Mouse (Mus musculus): ENCODE results near the gene Ildr1. TPM values are rescaled to one million over a fixed set of nuclear protein-coding genes. Genes with fewer than 3 reads are reported as not detected.

Ildr1 gene
- polyA plus RNA-seq, 1 experiment, result 0.42 TPM

DNA sequence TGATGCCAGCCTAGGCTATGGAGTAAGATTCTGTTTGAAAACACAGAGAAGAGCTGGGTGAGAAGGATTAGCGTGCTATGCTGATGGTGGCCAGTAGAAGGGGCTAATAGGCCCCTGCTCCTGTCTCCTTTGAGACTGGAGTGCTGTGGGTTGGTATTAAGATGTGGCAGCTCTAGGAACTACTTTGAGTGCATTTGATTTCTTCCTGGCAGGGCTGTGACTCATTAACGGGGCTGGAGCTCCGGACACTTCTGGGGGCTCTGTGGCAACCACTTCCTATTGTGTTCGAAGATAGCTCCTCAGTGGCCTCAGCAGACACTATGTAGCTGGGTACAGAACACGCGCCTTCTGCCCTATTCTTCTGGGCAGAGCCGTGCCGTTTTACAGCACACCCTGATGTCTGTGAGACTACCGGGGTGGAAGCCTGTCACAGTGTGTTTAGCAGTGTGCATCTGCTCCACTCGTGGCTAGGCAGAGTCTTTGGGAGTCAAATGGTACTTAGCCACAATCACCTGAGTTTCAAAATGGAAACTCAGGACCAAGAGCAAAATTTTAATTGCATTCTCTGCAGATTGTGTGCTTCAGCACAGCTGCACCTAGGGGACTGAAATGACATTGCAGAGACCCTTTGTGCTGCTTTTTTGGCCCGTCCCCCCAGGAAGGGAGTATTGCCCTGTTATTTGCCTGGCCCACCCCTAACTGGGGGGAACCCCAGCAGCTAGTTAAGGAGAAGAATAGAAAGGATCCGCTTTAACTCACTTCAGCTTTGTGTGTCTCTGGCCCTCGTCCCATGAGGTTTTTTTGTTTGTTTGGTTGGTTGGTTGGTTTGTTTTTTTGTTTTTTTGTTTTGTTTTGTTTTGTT lies 26.6 kb downstream of the Ildr1 start:
- TF ChIP-seq POLR2A (IDR thresholded peaks at IDR 0.05; ENCODE audit: extremely low read depth, insufficient read depth, low read length) (no peak), CTCF (IDR thresholded peaks at IDR 0.05; ENCODE audit: extremely low read depth, insufficient read depth, low read length) (peak; percentile 29; the same call in 1 of the 2 replicates)
- Histone ChIP-seq H3K27ac (ENCODE audit: insufficient read depth, low read length) (no peak overlapping the region), H3K4me3 (ENCODE audit: insufficient read depth, low read length) (no peak overlapping the region), H3K4me1 (ENCODE audit: control insufficient read depth, insufficient read depth, low read length) (no peaks in the 10 kb centered on the region)

DNA sequence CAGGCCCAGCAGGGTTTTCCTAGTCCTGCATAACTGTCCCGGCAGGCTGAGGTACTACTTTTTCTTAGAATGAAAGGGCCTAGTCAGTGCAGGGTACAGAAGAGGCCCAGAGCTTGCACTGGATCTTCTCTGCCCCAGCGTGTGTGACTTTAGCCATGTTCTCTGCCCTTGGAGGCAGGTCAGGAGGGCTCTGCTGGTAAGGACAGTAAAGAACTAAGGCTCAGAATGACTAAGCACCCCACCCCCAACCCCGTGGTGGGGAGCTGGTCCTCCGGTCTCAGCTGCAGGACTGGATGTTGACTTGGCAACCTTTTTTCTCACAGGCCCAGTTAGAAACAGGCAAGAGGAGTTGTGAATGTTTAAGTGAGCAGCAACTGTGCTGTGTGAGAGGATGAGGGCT lies 29.0 kb downstream of the Ildr1 start:
- H3K27ac ChIP-seq (ENCODE audit: insufficient read depth, low read length), result no peak overlapping the region
- H3K4me3 ChIP-seq (ENCODE audit: insufficient read depth, low read length), result no peak overlapping the region
- no peaks in the 10 kb centered on the region for H3K4me1 ChIP-seq (ENCODE audit: control insufficient read depth, insufficient read depth, low read length)
- TF ChIP-seq POLR2A (IDR thresholded peaks at IDR 0.05; ENCODE audit: extremely low read depth, insufficient read depth, low read length), result no peak
- TF ChIP-seq CTCF (IDR thresholded peaks at IDR 0.05; ENCODE audit: extremely low read depth, insufficient read depth, low read length), result no peak

DNA sequence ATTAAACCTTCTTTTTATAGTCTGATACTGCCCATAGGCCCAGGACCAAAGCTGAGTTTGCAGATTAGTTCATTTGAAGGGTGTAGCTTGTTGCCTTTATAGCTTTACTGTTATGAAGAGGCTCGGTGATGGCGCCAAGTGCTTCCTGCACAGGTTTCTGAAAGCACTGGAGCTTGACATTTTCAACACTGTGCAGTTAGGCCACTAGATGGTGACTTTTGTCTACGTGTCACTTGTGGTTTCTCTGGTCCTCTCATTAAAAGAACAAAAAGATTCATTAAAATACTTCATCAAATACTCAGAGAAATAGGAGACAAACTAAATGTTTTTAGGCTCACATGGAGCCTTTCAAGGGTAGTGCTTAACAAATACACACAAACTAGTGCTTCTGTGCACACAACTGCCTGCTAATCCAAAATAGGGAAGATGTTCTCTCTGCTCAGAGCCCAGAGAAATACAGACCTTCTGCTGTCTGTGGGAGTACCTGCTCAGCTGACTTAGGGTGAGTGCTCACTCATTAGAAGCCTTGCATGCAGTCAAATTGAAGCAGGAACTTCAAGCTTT lies 30.2 kb downstream of the Ildr1 start:
- TF ChIP-seq CTCF (IDR thresholded peaks at IDR 0.05; ENCODE audit: extremely low read depth, insufficient read depth, low read length) (peak; percentile 42; the same call in 1 of the 2 replicates), POLR2A (IDR thresholded peaks at IDR 0.05; ENCODE audit: extremely low read depth, insufficient read depth, low read length) (no peak)
- Histone ChIP-seq H3K4me3 (ENCODE audit: insufficient read depth, low read length) (no peak overlapping the region), H3K27ac (ENCODE audit: insufficient read depth, low read length) (no peak overlapping the region), H3K4me1 (ENCODE audit: control insufficient read depth, insufficient read depth, low read length) (no peaks in the 10 kb centered on the region)

DNA sequence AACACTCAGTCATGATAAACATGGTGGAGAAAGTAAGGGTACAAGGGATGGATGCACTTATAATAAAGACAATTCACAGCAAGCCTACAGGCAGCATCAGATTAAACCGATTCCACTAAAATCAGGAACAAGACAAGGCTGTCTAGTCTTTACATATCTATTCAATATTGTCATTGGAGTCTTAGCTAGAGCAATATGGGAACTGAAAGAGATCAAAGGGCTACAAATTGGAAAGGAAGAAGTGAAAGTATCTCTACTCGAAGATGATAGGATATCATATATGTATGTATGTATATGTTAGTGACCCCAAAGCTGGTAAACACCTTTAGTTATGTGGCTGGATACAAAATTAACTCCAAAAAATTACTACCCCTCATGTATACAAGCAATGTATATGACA lies 35.2 kb downstream of the Ildr1 start:
- no peak overlapping the region for H3K4me3 ChIP-seq (ENCODE audit: insufficient read depth, low read length)
- H3K4me1 ChIP-seq (ENCODE audit: control insufficient read depth, insufficient read depth, low read length), result no peaks in the 10 kb centered on the region
- no peak overlapping the region for H3K27ac ChIP-seq (ENCODE audit: insufficient read depth, low read length)
- TF ChIP-seq CTCF (IDR thresholded peaks at IDR 0.05; ENCODE audit: extremely low read depth, insufficient read depth, low read length), result no peak
- TF ChIP-seq POLR2A (IDR thresholded peaks at IDR 0.05; ENCODE audit: extremely low read depth, insufficient read depth, low read length), result no peak

DNA sequence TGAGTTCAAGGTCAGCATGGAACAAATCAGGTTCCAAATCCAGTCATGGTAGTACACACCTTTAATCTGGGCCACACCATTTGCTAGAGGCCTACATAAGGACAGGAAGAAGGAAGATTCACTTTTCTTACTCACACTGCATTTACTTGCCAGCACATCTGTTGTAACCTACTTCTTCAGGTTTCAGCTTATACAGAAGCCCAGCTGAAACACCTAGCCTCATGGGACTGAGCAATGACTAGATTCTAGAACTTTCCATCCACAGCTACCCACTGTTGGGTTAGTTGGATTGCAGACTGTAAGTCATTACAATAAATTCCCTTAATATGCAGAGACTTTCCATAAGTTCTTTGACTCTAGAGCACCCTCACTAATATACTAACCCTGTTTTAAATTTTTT lies 38.8 kb downstream of the Ildr1 start:
- Histone ChIP-seq H3K27ac (ENCODE audit: insufficient read depth, low read length) (no peak overlapping the region), H3K4me3 (ENCODE audit: insufficient read depth, low read length) (no peak overlapping the region), H3K4me1 (ENCODE audit: control insufficient read depth, insufficient read depth, low read length) (no peaks in the 10 kb centered on the region)
- no peak for TF ChIP-seq POLR2A (IDR thresholded peaks at IDR 0.05; ENCODE audit: extremely low read depth, insufficient read depth, low read length)
- no peak for TF ChIP-seq CTCF (IDR thresholded peaks at IDR 0.05; ENCODE audit: extremely low read depth, insufficient read depth, low read length)

DNA sequence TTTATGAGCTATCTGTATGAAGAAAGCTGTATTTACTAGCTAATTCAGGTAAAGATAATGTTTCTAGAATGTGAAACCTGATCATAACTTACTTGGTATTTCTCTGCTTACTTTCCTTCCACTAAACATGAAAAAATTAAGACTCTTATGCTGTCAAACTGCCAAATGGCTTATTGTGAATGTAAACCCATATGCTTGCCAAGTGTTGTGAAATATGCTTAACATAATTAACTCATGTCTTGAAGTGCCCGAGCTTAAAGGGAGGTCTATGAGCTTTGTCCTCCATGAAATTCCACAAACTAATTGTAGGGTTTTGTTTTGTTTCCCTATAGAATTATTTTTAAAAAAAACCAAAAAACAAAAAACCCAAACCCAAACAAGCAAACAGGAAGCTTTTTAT lies 40.0 kb downstream of the Ildr1 start:
- TF ChIP-seq CTCF (IDR thresholded peaks at IDR 0.05; ENCODE audit: extremely low read depth, insufficient read depth, low read length) (no peak), POLR2A (IDR thresholded peaks at IDR 0.05; ENCODE audit: extremely low read depth, insufficient read depth, low read length) (no peak)
- no peak overlapping the region for H3K27ac ChIP-seq (ENCODE audit: insufficient read depth, low read length)
- no peaks in the 10 kb centered on the region for H3K4me1 ChIP-seq (ENCODE audit: control insufficient read depth, insufficient read depth, low read length)
- H3K4me3 ChIP-seq (ENCODE audit: insufficient read depth, low read length), result no peak overlapping the region

DNA sequence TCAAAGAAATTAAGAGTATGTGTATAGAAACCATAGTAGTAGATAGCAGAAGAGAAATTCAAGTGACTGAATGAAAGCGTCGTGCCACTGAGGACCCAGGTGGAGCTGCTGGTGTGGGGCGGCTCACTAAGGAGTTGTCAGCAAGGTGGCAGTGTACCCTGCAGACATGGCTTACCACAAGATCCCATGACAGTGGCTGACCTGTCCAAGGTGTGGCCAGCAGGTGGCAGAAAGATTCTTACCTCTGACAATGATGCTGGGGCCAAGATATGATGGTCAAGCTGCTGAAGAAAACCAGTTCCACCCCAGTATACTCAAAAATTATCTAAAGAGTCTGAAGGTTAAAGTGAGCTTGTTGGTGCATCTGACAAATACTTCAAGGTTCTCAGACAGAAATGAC lies 41.6 kb downstream of the Ildr1 start:
- no peak overlapping the region for H3K27ac ChIP-seq (ENCODE audit: insufficient read depth, low read length)
- no peaks in the 10 kb centered on the region for H3K4me1 ChIP-seq (ENCODE audit: control insufficient read depth, insufficient read depth, low read length)
- no peak overlapping the region for H3K4me3 ChIP-seq (ENCODE audit: insufficient read depth, low read length)
- TF ChIP-seq CTCF (IDR thresholded peaks at IDR 0.05; ENCODE audit: extremely low read depth, insufficient read depth, low read length), result no peak
- TF ChIP-seq POLR2A (IDR thresholded peaks at IDR 0.05; ENCODE audit: extremely low read depth, insufficient read depth, low read length), result no peak

DNA sequence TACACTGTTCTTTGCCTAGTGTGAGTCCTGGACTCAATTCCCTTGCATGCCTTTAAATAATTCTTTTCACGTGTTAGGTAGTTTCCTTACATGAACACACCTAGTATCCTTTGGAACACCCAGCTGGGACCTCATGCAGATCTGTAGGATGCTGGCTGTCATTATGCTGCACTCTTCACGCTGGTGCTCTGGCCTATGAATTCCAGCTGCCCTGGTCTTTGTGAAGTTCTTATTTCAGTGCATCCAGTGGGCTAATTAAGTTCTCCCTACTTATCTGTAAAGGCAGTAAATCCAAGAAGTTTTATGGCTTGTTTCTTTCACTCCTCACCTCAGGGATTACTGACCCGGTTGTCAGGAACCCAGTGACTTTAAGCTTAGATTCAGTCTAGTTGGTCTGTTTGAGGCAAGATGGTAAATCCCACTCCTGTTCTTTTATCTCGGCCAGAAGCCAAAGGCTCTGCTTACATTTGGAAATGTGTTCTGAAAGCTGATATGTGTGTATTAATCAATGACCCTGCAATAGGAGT lies 45.7 kb downstream of the Ildr1 start:
- H3K4me1 ChIP-seq (ENCODE audit: control insufficient read depth, insufficient read depth, low read length), result no peaks in the 10 kb centered on the region
- H3K4me3 ChIP-seq (ENCODE audit: insufficient read depth, low read length), result no peak overlapping the region
- TF ChIP-seq CTCF (IDR thresholded peaks at IDR 0.05; ENCODE audit: extremely low read depth, insufficient read depth, low read length), result no peak
- no peak for TF ChIP-seq POLR2A (IDR thresholded peaks at IDR 0.05; ENCODE audit: extremely low read depth, insufficient read depth, low read length)
- no peak overlapping the region for H3K27ac ChIP-seq (ENCODE audit: insufficient read depth, low read length)

DNA sequence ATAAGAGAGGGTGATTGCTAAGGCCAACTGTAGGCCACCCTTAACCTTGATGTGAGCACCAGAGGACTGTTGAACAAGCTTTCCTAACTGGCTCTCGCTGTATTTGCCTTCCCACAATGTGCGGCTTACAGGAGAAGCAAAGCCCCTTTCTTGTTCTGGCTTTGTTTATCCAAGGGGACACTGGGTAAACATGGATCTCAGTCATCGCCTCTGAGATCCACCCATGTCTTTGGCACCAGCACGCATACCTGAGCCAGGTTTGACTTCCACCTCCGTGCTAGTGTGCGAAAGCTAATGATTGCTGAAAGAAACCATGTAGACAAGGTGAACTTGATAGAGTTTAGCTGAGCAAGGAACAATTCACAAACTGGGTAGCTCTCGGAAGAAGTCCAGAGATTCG lies 49.8 kb downstream of the Ildr1 start:
- Histone ChIP-seq H3K4me1 (ENCODE audit: control insufficient read depth, insufficient read depth, low read length) (no peaks in the 10 kb centered on the region), H3K27ac (ENCODE audit: insufficient read depth, low read length) (no peak overlapping the region), H3K4me3 (ENCODE audit: insufficient read depth, low read length) (no peak overlapping the region)
- TF ChIP-seq CTCF (IDR thresholded peaks at IDR 0.05; ENCODE audit: extremely low read depth, insufficient read depth, low read length) (no peak), POLR2A (IDR thresholded peaks at IDR 0.05; ENCODE audit: extremely low read depth, insufficient read depth, low read length) (no peak)

DNA sequence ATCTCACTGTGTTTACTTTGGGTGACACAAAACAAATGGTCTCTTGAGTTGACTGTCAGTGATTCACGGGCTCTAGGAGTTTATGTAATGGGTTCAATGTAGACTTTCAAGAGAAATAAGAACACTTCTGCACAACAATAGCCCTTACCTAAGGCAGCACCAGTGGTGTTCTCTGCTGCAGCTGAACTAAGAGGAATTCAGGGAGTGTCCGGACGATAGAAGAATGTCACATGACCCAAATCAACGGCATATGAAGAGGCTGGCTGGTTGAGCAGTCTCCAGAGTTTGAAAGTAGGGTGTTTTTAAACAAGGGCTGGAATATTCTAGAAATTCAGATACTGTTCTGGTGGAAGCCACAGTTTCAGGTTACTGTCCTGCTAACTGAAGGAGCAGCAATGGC lies 53.3 kb downstream of the Ildr1 start:
- no peaks in the 10 kb centered on the region for H3K4me1 ChIP-seq (ENCODE audit: control insufficient read depth, insufficient read depth, low read length)
- no peak overlapping the region for H3K27ac ChIP-seq (ENCODE audit: insufficient read depth, low read length)
- no peak for TF ChIP-seq CTCF (IDR thresholded peaks at IDR 0.05; ENCODE audit: extremely low read depth, insufficient read depth, low read length)
- no peak for TF ChIP-seq POLR2A (IDR thresholded peaks at IDR 0.05; ENCODE audit: extremely low read depth, insufficient read depth, low read length)
- H3K4me3 ChIP-seq (ENCODE audit: insufficient read depth, low read length), result no peak overlapping the region

All from cortical plate, adult 2 months (tissue).